Mouse (Mus musculus): ENCODE measurements around the gene Gm8947. TPM values are rescaled to one million over a fixed set of nuclear protein-coding genes. Genes with fewer than 3 reads are reported as not detected.

Gm8947 gene
- polyA plus RNA-seq, 1 experiment from 2014 or later, result 0.51 TPM

Other genes starting within 250 kb of the Gm8947 start
- gene Hmcn1, start 198.9 kb upstream of the Gm8947 start, polyA plus RNA-seq (2016; fragmentation: Nextera tagmentation; extraction: Ambion mirVana), result 8.0 and 8.8 TPM in 2 replicates
- 0.93 and 1.5 TPM in 2 replicates for gene Gm47985, start 9.8 kb upstream of the Gm8947 start, polyA plus RNA-seq (2016; fragmentation: Nextera tagmentation; extraction: Ambion mirVana)
- gene Gm47995, start 6.1 kb downstream of the Gm8947 start, polyA plus RNA-seq (2016; fragmentation: Nextera tagmentation; extraction: Ambion mirVana), result 0.33 and 0.62 TPM in 2 replicates
- 0.55 TPM in 1 of 2 replicates, not detected in the other for gene 3110040M04Rik, start 11.7 kb downstream of the Gm8947 start, polyA plus RNA-seq (2016; fragmentation: Nextera tagmentation; extraction: Ambion mirVana)
- gene Gm47996, start 17.8 kb downstream of the Gm8947 start, polyA plus RNA-seq (2016; fragmentation: Nextera tagmentation; extraction: Ambion mirVana), result 0.18 TPM in 1 of 2 replicates, not detected in the other
- 275 and 305 TPM in 2 replicates for gene Ivns1abp, start 152.1 kb downstream of the Gm8947 start, polyA plus RNA-seq (2016; fragmentation: Nextera tagmentation; extraction: Ambion mirVana)
- gene Swt1, start 236.1 kb downstream of the Gm8947 start, polyA plus RNA-seq (2016; fragmentation: Nextera tagmentation; extraction: Ambion mirVana), result 17.0 and 18.3 TPM in 2 replicates
- gene Trmt1l, start 236.2 kb downstream of the Gm8947 start, polyA plus RNA-seq (2016; fragmentation: Nextera tagmentation; extraction: Ambion mirVana), result 41.9 and 50.3 TPM in 2 replicates